Mouse (Mus musculus) lung, adult 2 months (tissue): ENCODE measurements at regions not wholly inside any gene's neighbourhood (a gene's known extent, or its start where the extent isn't known, plus 50 kb on each side); places are given as distances from the start of the nearest gene placed in this dataset.

Experiments used
- DNase-seq: peaks from one replicate; pipeline ENCODE4 v3.0.0; 2022
- H3K4me1 ChIP-seq: fragments of 200-500 bp; 2 replicates; pipeline ENCODE4 v1.6.1; 2011; ENCODE audit warnings: low read length; ENCODE audit not compliant: control insufficient read depth, insufficient read depth
- H3K4me3 ChIP-seq: fragments of 200-500 bp; replicated peaks from 2 replicates; pipeline ENCODE3; 2011; ENCODE audit warnings: low read depth, mild to moderate bottlenecking, control low read depth, low read length; ENCODE audit errors: extremely low read depth
- CTCF ChIP-seq: fragments of 200-500 bp; IDR thresholded peaks from 2 replicates; pipeline ENCODE4 v1.5.1; 2011; ENCODE audit warnings: mild to moderate bottlenecking, low read length, control low read depth; ENCODE audit not compliant: insufficient read depth
- POLR2A ChIP-seq: fragments of 200-500 bp; IDR thresholded peaks from 2 replicates; pipeline ENCODE4 v1.6.1; 2011; ENCODE audit warnings: low read depth, mild to moderate bottlenecking, control low read depth, low read length, borderline replicate concordance; ENCODE audit errors: extremely low read depth
- WGBS: fragments of 180-500 bp; shearing (Covaris S2); methylation state at CpG from one replicate; pipeline ENCODE4 v1.1.7; 2018; 5-methylcytosine and 5-hydroxymethylcytosine counted together

DNA sequence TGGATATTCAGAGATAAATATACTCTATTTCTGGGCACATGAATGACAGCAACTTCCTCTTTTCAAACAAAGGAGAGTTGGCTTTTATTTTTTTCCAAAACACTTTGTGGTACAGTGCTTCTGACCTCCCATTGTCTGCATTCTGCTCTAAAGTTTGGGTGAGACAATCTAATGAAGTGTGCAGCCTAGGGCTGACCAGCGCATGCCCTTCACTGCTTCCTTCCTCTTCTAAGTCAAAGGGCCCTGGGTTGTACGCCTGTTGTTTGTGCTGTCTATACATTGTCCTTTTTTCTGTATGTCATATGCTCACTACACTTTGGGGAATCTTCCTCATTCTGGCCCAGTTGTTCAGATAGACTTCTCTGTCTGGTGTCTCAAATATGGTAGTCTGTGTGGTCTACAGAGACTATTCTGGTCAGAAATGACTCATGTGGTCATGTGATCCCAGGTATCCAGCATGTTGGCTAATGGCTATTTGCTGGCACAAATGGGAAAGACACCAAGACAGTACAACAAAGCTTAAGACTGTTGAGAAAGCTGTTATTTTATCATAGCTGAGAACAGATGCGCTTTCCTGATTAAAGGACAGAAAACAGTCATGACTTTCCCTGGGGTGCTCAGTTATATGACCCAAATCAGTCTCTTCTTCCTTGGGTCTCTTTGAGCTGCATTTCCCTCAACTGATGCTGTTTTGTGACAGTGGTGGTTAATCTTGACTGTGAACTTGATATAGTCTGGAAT lies 151.4 kb upstream of the Marcks start:
- WGBS: 63% methylated on average over 3 of the region's 3 CpGs
- TF ChIP-seq POLR2A (no peak), CTCF (no peak)
- DNase-seq: no peak
- no peak overlapping the region for H3K4me3 ChIP-seq
- H3K4me1 ChIP-seq: peaks cover 7% of the 10 kb centered on the region

DNA sequence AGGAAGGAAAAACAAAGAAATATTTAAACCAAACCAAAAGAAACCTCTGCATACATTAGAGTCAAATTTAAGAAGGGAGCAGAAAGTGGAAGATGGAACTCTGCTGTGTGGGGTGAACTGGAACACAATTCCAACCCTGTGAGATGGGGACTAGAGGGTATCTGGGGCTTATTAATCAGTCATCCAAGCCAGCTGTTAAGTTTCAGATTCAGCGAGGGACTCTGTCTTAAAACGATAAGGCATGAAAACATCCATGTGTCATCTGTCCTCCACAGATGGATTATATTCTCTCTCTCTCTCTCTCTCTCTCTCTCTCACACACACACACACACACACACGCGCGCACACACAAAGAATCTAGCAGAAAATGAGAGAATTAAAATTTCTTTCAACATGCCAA lies 147.6 kb upstream of the Marcks start:
- DNase-seq: no peak
- 74% methylated on average over 5 of the region's 5 CpGs for WGBS
- H3K4me3 ChIP-seq: no peak overlapping the region
- peaks cover 7% of the 10 kb centered on the region for H3K4me1 ChIP-seq
- TF ChIP-seq POLR2A: no peak
- TF ChIP-seq CTCF: no peak

GRCm38 (mm10) chr10:37282951-37283350 lies 144.2 kb upstream of the Marcks start:
- TF ChIP-seq POLR2A (no peak), CTCF (no peak)
- DNase-seq: no peak
- peaks cover 4% of the 10 kb centered on the region for H3K4me1 ChIP-seq
- no peak overlapping the region for H3K4me3 ChIP-seq

DNA sequence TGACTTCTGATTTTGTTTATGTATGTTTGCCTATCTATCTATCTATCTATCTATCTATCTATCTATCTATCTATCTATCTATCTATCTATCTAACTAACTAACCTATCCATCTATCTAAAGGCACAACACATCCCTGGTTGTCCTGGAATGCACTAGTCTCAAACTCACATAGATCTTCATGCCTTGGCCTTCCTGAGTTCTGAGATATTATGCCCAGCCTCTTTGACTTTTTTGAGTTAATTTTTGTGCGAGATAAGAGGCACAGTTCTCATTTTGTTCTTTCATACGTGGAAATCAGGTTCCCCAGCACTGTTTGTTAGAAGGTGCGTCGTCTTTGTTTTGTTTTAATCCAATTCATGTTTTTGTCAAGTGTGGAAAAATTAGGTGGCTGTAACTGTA lies 142.1 kb upstream of the Marcks start:
- Histone ChIP-seq H3K4me3 (no peak overlapping the region), H3K4me1 (peaks cover 6% of the 10 kb centered on the region)
- WGBS: 91% methylated on average over 4 of the region's 4 CpGs
- TF ChIP-seq POLR2A: no peak
- no peak for TF ChIP-seq CTCF
- DNase-seq: no peak

GRCm38 (mm10) chr10:37280150-37280820 lies 141.6 kb upstream of the Marcks start:
- Histone ChIP-seq H3K4me1 (peaks cover 6% of the 10 kb centered on the region), H3K4me3 (no peak overlapping the region)
- WGBS: 69% methylated on average over 6 of the region's 6 CpGs
- no peak for TF ChIP-seq CTCF
- TF ChIP-seq POLR2A: no peak
- no peak for DNase-seq

DNA sequence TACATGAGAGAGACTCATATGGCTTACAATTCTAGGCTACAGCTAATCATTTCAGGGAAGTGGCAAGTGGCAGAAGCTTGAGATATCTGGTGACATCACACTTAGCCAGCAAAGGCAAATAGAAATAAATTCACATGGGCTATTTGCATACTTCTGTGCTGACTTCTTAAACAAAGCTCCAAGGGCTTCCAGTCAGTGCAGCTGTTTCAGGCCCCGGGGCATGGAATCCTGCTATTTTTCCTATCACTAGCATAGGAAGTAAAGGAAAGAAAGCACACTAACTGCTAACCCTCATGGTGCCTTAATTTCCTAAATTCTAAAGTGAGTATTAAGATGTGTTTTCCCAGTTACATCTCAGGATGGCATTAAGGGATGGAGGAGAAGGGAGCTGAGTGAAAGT lies 140.6 kb upstream of the Marcks start:
- no peak for TF ChIP-seq CTCF
- TF ChIP-seq POLR2A: no peak
- no peak for DNase-seq
- WGBS: 56% methylated on average over 1 of the region's 1 CpGs
- peaks cover 6% of the 10 kb centered on the region for H3K4me1 ChIP-seq
- no peak overlapping the region for H3K4me3 ChIP-seq

GRCm38 (mm10) chr10:37275857-37276256 lies 137.1 kb upstream of the Marcks start:
- 40% methylated on average over 1 of the region's 1 CpGs for whole genome bisulfite sequencing
- H3K4me3 ChIP-seq: no peak overlapping the region
- TF ChIP-seq POLR2A (no peak), CTCF (no peak)
- DNase-seq: no peak
- H3K4me1 ChIP-seq: peaks cover 6% of the 10 kb centered on the region

DNA sequence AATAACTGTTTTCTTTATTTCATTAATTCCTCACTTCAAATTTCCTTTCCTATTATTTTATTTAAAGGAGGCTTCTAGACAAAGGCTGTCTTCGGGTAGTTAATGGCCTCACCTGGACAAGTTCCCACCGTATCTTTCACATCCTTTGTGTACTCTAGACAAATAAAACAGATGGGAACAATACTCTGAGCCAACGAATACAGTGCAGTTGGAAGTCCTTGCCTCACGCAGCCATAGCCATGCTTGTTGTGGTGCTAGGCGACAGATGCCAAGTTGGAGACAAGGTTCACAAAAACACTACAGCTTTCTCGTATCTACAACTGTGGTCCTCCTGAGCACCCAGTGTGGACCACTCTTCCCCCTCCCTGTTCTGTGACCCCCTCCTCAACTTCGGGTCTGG lies 136.6 kb upstream of the Marcks start:
- Histone ChIP-seq H3K4me1 (peaks cover 6% of the 10 kb centered on the region), H3K4me3 (no peak overlapping the region)
- DNase-seq: no peak
- TF ChIP-seq CTCF: no peak
- TF ChIP-seq POLR2A: no peak
- WGBS: 39% methylated on average over 7 of the region's 7 CpGs

DNA sequence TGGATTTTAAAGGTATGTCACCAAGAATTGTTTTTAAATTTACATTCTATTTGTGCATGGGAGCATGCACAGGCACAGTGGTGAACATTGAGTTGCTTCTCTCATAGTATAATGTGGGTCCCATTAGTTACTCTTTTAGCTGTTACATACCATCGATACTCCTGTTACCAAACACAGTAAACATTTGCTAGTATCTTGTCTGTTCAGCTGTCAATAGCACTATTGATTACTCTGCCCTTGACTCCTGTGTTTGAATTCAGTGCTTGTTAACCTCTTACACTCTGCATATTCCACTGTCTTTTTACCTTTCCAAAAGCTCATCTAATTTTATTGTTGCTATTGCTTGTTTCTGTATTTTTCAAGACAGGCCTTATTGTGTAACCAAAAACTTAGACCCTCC lies 133.2 kb upstream of the Marcks start:
- peaks cover 2% of the 10 kb centered on the region for H3K4me1 ChIP-seq
- H3K4me3 ChIP-seq: no peak overlapping the region
- no peak for DNase-seq
- 92% methylated on average over 1 of the region's 1 CpGs for WGBS
- no peak for TF ChIP-seq POLR2A

DNA sequence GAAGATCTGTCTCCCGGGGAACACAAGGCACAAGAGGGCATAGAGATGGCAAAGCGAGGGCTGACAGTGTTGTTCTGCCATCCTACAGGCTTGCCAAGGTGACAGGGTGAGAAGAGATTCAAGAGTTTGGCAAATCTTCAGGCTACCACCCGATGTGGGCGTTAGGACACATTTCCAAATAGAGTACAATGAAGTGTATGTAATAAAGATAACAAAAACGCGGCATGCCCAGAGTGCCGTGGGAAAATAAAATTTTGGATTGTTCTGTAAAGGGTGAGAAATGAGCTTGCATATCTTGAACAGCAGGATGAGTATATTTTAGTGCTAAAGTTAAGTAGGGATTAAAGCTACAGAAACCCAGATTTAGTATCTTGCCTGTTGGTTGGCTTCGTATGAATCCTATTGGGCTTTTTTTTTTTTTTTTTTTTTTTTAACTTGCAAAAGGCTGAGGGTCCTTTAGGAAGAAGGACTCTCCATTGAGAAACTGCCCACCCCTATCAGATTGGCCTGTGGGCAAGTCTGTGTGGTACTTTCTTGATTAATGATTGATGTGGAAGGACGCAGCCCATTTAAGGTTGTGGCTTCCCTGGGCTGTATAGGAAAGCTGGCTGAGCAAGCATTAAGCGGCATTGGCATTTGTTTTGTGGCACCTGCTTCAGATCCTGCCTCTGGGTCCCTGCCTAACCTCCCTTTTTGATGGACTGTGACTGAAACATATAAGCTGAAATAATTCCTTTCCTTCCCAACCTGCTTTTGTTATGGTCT lies 131.7 kb upstream of the Marcks start:
- H3K4me3 ChIP-seq: no peak overlapping the region
- no peaks in the 10 kb centered on the region; the same call in 1 of the 2 replicates for H3K4me1 ChIP-seq
- 63% methylated on average over 10 of the region's 10 CpGs for WGBS
- TF ChIP-seq CTCF (no peak), POLR2A (no peak)
- DNase-seq: no peak
